Mouse (Mus musculus) heart, adult 18-20 months (tissue): ENCODE data around the gene Dgkq. TPM values are rescaled to one million over a fixed set of nuclear protein-coding genes. Genes with fewer than 3 reads are reported as not detected.

Experiments
- DNase-seq, 2 experiments: peaks; one replicate each; pipeline ENCODE4 v3.0.0; 2021 to 2022; ENCODE audit warnings: mixed read lengths in 1 of 2
- total RNA-seq, 2 experiments: library from RNA; stranded (reverse); gene quantifications; 2 replicates each; pipeline ENCODE4 v1.2.3; 2021

Gene Dgkq
- total RNA-seq, 2 experiments from 2014 or later, result 4.8 to 6.6 TPM

GRCm38 (mm10) chr5:108689091-108689490, 19.6 kb upstream of the Dgkq start:
- DNase-seq, result no peak

DNA sequence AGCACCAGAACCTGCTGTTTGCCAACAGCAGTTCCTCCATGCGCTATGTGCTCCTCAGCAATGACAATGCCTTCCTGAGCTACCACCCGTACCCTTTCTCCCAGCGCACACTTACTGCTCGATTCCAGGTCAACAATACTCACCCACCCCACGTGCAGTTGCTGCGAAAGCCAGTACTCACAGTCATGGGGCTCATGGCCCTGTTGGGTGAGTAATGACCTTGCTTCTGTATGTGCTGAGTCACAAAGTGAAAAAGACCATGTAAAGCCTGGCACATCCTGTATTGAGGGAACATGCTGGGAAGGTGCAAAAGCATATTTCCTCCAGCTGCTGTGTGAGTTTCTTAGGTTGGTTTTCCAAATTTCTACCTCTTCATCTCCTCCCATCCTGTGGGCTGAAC, 11.4 kb upstream of the Dgkq start:
- DNase-seq, result no peak

GRCm38 (mm10) chr5:108679909-108680308, 10.4 kb upstream of the Dgkq start:
- DNase-seq, result no peak

DNA sequence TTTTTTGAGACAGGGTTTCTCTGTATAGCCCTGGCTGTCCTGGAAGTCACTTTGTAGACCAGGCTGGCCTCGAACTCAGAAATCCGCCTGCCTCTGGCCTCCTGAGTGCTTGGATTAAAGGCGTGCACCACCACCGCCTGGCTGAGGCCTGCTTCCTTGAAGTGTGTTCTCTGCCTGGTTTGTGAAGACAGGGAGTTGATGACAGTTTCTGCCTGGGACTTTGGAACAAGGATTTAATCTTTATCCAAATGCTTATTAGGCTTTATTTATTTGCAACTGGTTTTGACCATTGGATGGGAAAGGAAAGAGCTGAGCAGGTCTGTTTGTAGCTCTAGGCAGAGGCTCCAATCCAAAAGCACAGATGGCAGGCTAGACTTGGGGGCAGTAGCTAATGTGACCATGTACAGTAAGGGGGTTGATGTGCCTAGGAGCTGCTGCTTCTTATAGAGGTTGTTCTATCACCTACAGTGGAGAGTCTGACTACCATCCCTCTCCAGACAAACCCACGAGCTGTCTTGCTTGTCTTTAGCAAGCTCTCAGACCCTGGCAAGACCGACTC, 8.9 kb upstream of the Dgkq start:
- DNase-seq, result no peak

GRCm38 (mm10) chr5:108677605-108678295, 8.3 kb upstream of the Dgkq start:
- DNase-seq, result peak; percentile 42 to 43

DNA sequence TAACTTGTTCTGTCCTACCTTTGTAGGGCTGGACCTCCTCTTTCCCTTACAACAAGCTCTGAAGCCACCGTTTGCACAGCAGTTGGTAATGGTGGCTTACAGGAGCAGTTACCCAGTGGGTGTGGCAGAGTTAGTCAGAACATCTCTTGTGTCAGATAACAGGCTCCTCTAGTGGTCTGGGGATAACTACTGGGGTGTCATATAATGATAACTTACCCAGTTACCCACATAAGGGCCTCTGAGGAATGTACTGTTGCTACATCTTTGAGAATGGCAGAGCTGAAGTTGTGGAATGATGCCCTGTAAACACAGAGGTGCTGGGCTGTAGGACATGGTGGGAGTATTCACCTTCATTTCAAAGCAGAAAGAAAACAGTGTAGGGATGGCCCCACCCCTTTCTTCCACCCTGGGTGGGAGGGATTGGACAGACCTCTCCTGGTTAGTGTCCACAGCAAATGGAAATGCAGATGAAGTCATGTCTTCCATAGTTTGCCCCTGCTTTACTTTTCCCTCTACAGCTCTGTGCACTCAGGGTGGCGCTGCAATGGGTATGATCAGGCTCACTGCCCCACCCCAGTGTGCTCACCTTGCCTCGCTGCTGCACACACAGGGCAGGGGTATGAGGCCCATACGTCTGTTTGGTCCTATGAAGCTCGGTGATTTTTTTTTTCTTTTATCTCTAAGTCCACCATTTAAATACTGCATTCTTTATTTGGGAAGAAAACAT, 7.5 kb upstream of the Dgkq start:
- DNase-seq, result no peak

- no peak for DNase-seq
Observed at GRCm38 (mm10) chr5:108675251-108675816, 5.9 kb upstream of the Dgkq start, which contains the start of gene Slc26a1. Gene Slc26a1, minus strand, starts transcription at chr5:108675569.

- DNase-seq, result no peak
Observed at GRCm38 (mm10) chr5:108674624-108675023, 5.2 kb upstream of the Dgkq start.

DNA sequence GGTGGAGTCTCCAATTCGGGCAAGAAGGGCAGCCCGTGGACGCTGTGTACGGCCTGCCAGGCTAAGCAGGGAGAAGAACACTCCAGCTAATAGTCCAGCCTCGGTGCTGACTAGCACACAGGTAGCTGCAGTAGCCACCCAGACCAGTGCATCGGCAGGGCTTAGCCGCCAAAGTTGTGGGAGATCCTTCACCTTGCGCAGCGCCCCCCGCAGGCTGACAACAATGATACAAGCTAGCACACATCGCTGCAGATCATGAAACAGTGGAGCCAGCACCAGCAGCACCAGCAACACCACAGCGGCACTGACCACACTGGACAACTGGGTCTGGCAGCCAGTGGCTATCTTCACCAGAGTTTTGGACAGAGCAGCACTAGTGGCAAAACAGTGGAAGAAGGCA, 2.3 kb upstream of the Dgkq start:
- DNase-seq, result no peak

- peak; percentile 37 to 57 for DNase-seq
Observed at GRCm38 (mm10) chr5:108670785-108671184, 1.3 kb upstream of the Dgkq start.

DNA sequence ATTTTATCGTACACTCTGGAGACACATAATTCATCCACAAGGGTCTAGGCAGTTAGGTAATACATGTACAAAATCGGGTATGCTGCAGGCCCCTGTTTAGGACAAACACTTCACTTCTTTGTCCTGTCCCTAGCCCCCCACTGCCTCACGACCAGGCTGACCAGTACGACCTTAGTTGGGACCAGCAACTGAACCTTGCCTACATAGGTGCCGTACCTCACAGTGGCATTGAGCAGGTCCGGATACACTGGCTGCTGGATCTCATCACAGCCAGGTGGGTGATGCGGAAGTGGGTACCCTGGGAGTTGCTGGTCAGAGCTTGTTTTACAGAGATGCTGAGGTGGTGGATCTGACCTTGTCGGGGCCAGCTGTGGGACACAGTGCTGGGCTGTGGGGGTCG, 514 bp upstream of the Dgkq start:
- no peak for DNase-seq

DNA sequence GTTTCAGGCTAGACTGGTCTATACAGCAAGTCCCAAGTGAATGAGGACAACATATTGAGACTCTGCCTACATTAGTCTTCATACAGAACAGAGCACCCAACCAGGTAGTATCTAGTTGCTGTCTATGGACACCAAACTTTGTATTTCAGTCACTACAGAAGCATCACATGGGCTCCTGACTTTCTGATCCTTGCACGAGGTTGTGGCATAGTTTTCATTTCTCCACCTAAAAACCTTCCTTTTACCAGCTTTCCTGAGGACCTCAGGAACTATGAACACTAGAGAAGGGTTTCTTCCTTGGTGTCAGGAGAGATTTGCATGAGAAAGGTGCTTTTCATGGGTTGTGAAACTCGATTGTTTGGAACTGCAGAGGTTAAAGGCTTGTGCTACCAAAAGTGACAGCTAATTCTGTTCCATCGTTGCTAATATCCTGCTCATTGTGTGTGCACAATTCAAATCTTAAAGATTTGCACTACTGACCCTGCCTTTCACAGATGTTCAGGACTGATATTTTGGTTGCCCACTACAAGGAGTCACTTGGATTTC, 1.0 kb downstream of the Dgkq start:
- DNase-seq, result no peak

DNA sequence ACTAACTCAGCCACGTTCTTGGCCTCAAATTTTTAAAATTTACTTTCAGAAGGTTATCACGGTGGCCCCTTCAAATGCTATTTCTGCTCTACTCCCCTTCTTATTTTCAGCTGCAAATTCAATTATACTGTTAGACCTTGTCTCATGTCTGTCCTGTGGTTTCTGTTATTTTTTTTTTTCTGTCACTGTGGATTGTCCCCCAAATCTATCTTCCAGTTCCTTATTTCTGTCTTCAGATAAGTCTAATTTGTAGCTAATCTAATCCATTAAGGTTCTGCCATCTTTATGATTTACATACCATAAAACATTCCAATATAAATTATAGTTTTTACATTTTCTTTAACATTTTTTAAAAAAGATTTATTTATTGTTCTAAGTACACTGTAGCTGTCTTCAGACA, 2.1 kb downstream of the Dgkq start:
- DNase-seq, result no peak

DNA sequence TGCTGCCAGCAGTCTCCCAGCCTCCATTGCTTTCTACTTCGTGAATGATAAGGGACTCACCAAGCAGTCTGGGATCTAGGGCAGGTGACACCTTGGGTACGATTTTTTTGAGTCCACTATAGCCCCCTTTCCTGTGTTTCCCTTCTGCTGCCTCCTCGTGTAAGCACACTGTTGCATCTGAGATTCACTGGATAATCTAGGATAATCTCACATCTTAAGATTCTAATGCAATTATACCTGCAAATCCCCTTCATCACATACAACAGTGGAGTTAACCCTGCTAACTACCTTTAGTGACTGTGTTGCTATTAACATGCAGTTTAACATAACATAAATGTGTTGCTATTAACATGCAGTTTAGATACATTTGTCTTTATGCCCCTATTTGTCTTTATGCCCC, 4.4 kb downstream of the Dgkq start:
- no peak for DNase-seq

DNA sequence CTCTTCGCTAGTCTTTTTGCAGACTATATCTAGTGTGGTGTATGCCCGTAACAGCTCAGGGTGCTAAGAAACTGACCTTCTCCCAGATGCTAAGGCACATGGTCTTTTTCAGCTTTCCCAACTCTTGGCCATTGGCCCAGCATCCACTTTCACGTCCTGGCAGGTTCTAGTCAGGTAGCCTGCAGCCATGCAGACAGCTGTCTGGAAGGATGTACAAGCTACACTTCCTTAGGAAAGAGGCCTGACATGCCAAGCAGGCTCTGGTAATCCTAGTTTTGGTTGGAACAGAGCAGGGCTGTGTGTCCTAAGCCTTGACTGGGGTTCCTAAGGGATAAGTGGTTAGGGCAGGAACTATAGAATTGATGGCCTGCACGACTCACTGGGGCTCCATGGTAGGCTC, 6.7 kb downstream of the Dgkq start:
- no peak for DNase-seq

DNA sequence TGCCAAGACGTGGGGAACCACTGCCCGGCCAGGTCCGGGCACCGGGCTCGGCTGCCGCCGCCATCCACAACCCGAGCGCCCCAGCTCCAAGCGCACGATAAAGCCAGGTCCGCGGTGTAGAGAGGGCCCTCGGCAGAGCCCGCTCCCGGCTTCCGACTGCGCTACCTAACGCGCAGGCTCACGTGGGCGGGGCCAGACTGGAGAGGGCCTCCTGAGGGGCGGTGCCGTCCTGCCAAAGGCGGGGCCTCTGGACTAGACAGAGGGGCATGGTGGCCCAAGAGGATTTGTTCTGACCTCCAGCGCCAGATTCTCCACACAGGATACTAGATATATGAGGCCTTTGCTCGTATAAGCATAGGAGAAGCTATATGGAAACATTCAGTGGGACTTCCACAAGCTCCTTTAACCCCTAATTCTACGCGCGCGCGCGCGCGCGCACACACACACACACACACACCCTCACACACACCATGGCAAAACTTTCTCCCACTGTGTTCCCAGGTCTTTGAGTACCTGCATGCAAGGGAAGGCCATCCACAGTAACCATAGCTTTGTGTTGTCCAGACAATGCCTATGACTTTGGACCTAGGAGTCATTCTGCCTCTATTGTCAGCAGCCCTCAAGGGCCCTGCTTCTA, 8.7 kb downstream of the Dgkq start:
- DNase-seq, result peak; percentile 96 to 97

GRCm38 (mm10) chr5:108659698-108660631, 9.5 kb downstream of the Dgkq start, which contains the start of gene Idua:
Gene Idua, plus strand, starts transcription at chr5:108660331.
- no peak for DNase-seq

DNA sequence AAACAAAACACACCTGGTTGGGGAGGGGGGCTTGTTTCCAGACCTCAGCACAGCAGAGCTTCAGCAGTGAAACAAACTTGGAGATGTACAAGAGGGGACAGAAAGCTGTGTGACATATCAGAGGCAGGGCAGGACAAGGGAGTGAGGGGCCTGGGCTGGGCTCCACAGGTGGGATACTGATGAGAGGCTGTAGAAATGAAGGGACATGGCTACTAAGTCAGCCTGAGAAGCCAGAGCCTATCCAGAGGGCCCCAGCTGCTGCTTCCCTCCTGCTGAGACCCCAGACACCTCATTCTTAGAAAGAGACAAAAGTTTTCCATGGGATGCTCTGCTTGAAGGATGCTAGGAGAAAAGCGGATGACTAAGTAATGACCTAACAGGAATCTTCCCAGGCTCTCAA, 10.9 kb downstream of the Dgkq start:
- no peak for DNase-seq

GRCm38 (mm10) chr5:108657406-108657805, 12.1 kb downstream of the Dgkq start:
- no peak for DNase-seq

GRCm38 (mm10) chr5:108655891-108656650, 13.4 kb downstream of the Dgkq start:
- no peak for DNase-seq
